Mouse (Mus musculus) heart, postnatal 0 days (tissue): ENCODE data around the gene Krtap19-2.

ENCODE experiments used
- CTCF ChIP-seq: IDR thresholded peaks from 2 replicates; pipeline ENCODE4 v1.5.1; 2016; ENCODE audit warnings: antibody characterized with exemption, control low read depth, low read depth
- EP300 ChIP-seq: IDR thresholded peaks from 2 replicates; pipeline ENCODE4 v1.6.1; 2016; ENCODE audit warnings: antibody characterized with exemption, low read depth

DNA sequence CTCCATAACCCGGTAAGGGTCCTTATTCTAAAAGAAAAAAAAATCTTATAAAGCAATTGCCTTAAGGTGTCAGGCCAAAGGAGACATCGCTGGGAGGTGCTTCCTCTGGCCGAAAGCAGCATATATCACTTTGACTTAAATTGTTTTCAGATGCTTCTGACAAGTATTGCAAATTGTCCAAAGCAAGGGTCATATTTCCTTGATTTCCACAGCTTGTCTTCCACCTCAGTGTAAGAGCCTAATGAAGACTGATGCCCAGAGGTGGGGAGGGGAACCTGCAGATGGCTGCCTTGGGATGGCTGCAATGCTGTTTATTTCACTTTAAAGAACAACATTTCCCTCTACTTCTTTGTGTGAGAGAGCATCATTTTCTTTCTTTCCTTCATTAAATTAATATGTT, 47.1 kb downstream of the Krtap19-2 start:
- TF ChIP-seq CTCF (no peak), EP300 (no peak)
